Mouse (Mus musculus) lung, adult 2 months (tissue): ENCODE results near the gene Sugt1.

Source experiments
- CTCF ChIP-seq: fragments of 200-500 bp; IDR thresholded peaks from 2 replicates; pipeline ENCODE4 v1.5.1; 2011; ENCODE audit warnings: mild to moderate bottlenecking, low read length, control low read depth; ENCODE audit not compliant: insufficient read depth
- POLR2A ChIP-seq: fragments of 200-500 bp; IDR thresholded peaks from 2 replicates; pipeline ENCODE4 v1.6.1; 2011; ENCODE audit warnings: low read depth, mild to moderate bottlenecking, control low read depth, low read length, borderline replicate concordance; ENCODE audit errors: extremely low read depth

DNA sequence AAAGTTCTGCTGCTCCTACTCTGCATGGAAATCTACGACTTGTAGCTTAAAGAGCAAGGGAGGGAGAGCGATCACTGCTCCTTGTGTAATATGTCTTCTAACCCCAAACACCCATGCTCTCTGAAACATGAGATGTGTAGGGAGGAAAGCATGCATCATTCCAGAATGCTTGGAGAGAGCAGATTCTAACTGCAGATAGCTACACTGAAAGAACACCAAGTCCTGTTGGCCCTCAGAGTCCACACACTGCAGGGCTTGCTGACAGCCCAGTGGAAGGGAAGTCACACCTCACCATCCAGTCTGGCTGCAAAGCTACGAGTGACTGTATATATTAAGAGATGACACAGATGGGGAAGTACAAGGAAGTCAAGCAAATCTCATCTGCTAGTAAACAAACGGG, 65.2 kb downstream of the Sugt1 start:
- no peak for TF ChIP-seq POLR2A
- no peak for TF ChIP-seq CTCF
